Mouse (Mus musculus): Measurements from ENCODE around the gene Slc38a6. TPM values are rescaled to one million over a fixed set of nuclear protein-coding genes. Genes with fewer than 3 reads are reported as not detected.
A peak's percentile ranks its signal among the peaks of the same experiment; 100 is the strongest.

Slc38a6 gene
- total RNA-seq, 4 experiments from 2014 or later: 0.99 to 2.7 (median 2.3) TPM

DNA sequence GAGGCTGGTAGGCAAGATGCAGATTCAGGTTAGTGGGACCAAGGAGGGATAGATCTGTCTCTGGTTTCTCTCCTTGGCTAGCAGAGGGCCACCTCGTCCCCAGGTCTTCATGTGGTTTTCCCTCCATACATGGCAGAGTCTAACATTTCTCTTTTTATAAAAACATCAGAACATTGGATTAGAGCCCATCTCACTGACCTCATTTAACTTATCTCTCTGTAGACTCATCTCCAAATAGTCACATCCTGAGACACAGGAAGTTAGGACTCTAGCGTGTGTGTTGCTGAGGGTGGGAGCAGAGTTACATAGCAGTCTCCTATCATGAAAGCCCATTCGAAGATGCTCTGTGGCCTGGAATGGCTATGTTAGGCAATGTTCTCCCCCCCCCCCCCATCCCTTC lies 97.3 kb downstream of the Slc38a6 start:
- DNase-seq (ENCODE audit: low spot score in 2 of 2): no peak

DNA sequence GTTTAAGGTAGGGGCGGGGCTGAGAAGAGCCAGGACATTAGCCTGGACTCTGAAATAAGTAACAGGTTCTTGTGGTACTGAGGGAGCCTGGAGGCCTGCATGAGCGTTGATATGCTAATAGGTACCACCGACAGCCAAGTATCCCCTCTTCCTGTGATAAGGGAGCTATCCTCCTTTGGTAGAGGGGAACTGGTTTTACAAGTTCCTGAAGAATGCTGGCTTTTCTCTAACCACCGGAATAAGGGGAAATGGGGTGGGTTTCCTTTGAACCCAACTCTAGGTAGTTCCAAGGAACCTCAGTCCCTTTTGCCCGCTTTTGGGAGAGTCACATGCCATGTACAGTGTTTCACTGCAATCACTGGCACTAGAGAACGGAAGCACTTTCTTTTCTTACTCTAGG lies 98.2 kb downstream of the Slc38a6 start:
- DNase-seq (ENCODE audit: low spot score in 2 of 2): no peak

DNA sequence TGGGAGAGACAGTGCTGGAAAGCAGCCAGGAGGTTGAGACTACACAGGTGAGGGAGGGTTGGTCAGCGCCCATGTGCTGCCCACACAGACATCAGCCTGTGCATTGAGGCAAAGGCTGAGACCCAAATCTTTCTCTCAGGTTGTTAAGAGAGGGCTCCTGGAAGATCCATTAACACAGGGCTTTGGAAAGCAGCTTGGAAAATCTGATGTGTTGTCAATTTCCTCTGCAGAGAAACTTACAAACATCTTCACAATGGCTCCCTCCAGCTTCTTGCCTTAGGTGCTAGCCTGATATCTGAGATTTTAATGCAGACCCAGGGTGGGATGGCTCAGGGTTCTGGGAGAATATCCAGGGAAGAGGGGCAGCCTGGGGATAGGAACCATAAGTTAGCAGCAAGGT lies 105.9 kb downstream of the Slc38a6 start:
- DNase-seq (ENCODE audit: low spot score in 2 of 2): no peak

DNA sequence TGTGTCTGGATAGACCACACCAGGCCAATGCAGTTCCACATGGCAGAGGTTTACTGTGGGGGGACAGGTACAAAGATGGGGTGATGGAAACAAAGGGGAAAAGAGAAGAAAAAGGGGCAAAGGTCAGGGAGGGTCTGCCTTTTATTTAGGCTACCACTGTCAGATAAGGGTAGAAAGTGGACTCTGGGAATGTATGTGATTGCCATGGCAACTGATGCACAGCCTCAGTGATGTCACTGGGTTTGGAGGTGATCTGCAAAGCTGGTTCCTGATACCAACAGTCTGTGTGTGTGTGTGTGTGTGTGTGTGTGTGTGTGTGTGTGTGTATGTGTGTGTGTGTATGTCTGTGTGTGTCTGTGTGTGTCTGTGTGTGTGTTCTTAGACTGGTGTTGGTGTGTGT lies 106.4 kb downstream of the Slc38a6 start:
- no peak for DNase-seq (ENCODE audit: low spot score in 2 of 2)

DNA sequence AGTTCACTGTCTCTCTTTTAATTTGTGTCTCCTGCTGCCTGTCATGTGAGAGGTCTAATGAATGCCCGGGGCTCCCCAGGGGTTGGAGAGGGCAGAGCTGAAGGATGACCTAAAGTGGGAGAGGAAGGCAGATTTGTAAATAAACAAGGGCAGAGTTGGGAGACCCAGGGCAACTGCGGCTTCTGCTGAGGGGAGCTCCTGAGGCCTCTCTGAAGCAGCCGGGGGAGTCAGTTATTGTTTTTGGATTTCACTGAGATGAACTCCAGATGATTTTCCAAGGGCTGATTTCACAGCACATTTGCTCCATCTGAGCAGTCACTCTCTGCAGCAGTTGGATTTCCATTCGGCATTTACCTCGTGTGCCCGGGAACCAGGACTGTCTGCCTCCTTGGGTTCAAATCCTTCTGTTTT lies 107.3 kb downstream of the Slc38a6 start:
- DNase-seq (ENCODE audit: low spot score in 2 of 2): no peak

DNA sequence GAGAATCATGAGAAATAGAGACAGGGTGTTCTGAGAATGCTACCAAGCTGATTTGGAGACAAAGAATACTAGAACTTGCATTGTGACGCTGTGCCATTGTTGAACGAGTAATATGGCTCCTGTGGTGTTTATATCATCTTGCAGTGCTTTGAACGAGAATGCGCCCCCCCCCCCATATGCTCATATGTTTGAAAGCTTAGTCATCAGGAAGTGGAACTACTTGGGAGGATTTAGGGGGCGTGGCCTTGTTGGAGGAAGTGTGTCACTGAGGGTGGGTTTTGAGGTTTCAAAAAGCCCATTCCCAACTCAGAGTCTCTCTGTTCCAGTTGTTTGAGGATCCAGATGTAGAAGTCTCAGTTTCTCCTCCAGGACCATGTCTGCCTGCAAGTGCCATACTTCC lies 108.0 kb downstream of the Slc38a6 start:
- no peak for DNase-seq (ENCODE audit: low spot score in 2 of 2)

DNA sequence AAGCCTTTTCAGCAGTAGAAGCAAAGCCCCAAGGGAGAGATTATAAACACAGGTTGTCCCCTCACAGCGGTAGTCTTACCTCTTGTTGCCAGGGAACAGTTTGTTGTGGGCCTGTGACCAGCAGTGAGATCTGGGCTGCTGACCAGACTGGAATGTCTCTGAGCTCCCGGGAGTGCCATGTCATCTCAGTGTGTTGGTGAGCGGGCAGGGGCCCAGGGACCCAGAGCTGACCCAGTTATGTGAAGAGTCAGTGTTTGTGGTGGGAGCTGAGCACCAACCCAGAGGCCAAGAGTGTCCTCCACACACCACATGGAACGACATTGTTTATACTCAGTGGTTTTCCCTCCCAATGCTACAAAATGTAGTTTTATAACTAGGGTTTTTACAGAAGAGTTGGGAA lies 112.8 kb downstream of the Slc38a6 start:
- peak; percentile 71 to 82 for DNase-seq (ENCODE audit: low spot score in 2 of 2)

DNA sequence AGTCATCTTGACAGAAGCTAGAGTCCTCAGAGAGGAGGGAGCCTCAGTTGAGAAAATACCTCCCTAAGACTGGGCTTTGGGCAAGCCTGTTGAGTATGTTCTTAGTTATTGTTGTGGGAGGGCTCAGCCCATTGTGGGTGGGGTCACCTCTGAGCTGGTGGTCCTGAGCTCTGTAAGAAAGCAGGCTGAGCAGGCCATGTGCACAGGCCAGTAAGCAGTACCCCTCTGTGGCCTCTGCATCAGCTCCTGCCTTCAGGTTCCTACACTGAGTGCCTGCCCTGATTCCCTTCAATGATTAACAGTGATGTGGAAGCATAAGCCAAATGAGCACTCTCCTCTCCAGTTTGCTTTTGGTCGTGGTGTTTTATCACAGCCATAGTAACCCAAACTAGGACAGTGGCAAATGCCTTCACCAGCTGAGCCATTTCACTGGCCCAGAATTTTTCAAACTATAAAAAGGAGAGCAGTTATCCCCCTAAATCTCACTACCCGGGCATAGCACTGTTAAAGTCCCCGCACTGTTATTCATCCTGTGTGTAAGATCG lies 114.0 kb downstream of the Slc38a6 start:
- DNase-seq (ENCODE audit: low spot score in 2 of 2): no peak

DNA sequence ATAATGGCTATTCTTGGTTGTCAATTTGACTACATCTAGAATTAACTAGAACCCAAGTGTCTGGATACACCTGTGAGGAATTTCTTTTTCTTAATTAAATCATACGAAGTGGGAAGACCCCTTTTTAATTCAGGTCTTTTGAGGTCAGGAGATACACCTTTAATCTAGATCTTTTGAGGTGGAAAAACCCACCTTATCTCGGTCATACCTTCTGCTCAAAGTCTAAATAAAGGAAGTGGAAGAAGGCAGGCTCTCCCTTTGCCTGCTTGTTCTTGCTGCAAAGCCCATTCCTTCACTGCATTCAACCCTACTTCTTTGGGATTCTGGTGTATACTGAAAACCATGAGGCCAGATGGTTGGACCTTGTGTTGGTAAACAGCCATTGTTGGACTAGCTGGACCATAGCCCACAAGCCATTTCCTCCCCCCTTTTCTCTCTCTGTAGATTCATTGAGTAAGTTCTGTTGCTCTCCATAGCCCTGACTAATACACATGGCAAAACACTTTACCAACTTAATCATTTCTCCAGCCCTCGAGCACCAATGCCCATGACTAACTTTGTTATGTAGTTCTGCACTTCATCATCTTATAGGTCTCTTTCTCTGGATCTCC lies 115.0 kb downstream of the Slc38a6 start:
- no peak for DNase-seq (ENCODE audit: low spot score in 2 of 2)

DNA sequence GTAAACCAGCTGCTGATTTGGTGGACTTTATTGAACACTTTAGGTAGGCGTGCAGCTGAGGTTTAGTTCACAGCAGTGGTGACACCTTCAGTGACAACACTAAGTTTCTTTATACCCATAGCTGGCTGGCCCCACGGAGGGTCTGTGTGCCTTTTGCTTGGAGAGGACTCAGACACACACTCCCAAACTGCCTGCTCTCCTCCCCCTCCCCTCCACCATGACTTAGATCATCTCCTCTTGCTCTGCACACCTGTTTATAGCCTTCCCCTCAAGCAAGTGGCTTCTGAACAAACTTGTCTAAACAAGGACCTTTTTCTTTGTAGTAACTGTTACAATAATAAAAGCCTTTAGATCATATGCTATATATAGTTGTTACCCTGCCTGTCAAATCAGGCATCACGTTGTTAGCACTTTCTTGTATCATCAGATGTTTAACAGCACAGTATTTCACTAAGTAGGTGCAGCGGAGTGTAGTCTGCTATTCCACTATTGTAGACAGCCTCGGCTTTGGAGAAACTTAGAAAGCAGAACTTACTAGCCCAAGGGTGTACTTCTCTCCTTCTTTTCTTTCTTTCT lies 115.6 kb downstream of the Slc38a6 start:
- DNase-seq (ENCODE audit: low spot score in 2 of 2): no peak

DNA sequence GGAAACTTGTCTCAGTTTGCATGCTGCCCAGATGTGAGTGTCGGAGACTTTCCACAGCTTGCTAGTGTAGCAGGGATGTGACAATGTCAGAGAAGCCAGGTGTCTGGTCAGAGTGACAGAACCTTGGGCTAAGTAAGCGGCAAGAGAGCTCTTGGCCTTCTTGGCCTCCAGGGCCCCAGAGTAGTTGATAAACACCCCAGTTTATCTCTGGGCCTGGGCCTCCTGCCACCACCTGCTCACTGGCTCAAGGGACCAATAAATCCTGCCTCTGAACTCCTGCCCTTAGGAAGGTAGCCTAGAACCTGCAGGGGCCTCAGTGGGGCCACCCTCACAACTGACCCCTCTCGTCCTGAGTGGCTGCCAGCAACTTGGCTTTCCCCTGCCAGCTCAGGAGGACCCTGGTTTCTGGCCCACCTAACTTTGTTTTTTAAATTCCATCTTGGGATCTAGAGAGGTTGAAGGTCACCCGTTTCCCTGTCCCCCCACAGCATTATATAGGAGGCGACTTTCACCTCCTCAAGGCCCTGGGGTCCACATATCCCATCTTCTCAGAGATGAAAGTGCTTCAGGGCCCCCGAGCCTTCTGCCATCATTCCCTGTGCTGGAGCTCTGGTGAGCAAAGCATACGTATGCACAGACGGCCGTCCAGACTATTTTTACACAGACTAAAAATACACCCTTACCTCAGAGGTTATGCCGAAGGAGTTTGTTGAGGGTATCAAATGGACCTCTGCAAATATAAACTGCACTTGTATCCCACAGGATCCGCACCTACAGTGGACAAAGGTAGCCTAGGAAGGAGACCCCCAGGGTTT lies 116.5 kb downstream of the Slc38a6 start:
- DNase-seq (ENCODE audit: low spot score in 2 of 2): peak in 1 of 2 experiments; percentile 73

Other genes starting within 250 kb of the Slc38a6 start
- gene Six1, start 232.9 kb upstream of the Slc38a6 start, total RNA-seq (2022): 10 to 100 TPM; 59.5 to 67.4 (median 60.9) TPM
- gene Six4, start 173.3 kb upstream of the Slc38a6 start, total RNA-seq (2022): 10 to 100 TPM; 14.3 to 19.6 (median 17.5) TPM
- gene Mnat1, start 163.1 kb upstream of the Slc38a6 start, total RNA-seq (2022): 10 to 100 TPM; 13.1 to 20.9 (median 20.1) TPM
- 1 to 10 TPM; 6.8 to 8.9 (median 7.8) TPM for gene Trmt5, start 69 bp upstream of the Slc38a6 start, total RNA-seq (2022)